Mouse (Mus musculus): ENCODE measurements at regions not wholly inside any gene's neighbourhood (a gene's known extent, or its start where the extent isn't known, plus 50 kb on each side); places are given as distances from the start of the nearest gene placed in this dataset.
A peak's percentile ranks its signal among the peaks of the same experiment; 100 is the strongest.
"Not testable (repeated sequence)": the region's sequence is repeated elsewhere in the genome, so short reads cannot be mapped to it uniquely, and the experiment has no call there.

GRCm38 (mm10) chr14:17556458-17556857 is 103.6 kb upstream of the Thrb start:
- DNase-seq (ENCODE audit: low spot score in 2 of 2) = no peak

GRCm38 (mm10) chr14:17560001-17560400 is 100.1 kb upstream of the Thrb start:
- not testable (repeated sequence) for DNase-seq (ENCODE audit: low spot score in 2 of 2)

- DNase-seq (ENCODE audit: low spot score in 2 of 2) = no peak
Observed at GRCm38 (mm10) chr14:17567927-17568326, 92.1 kb upstream of the Thrb start.

- DNase-seq (ENCODE audit: low spot score in 2 of 2) = no peak
Observed at GRCm38 (mm10) chr14:17569087-17569636, 90.9 kb upstream of the Thrb start.

GRCm38 (mm10) chr14:17578776-17579175 is 81.3 kb upstream of the Thrb start:
- no peak for DNase-seq (ENCODE audit: low spot score in 2 of 2)

GRCm38 (mm10) chr14:17589595-17589994 is 70.5 kb upstream of the Thrb start:
- no peak for DNase-seq (ENCODE audit: low spot score in 2 of 2)

- DNase-seq (ENCODE audit: low spot score in 2 of 2) = peak in 1 of 2 experiments; percentile 4
Observed at GRCm38 (mm10) chr14:17599553-17599952, 60.5 kb upstream of the Thrb start.

GRCm38 (mm10) chr14:17602357-17602756 is 57.7 kb upstream of the Thrb start:
- DNase-seq (ENCODE audit: low spot score in 2 of 2) = no peak

GRCm38 (mm10) chr14:17606018-17606417 is 54.0 kb upstream of the Thrb start:
- DNase-seq (ENCODE audit: low spot score in 2 of 2) = no peak

GRCm38 (mm10) chr14:17607186-17607585 is 52.9 kb upstream of the Thrb start:
- DNase-seq (ENCODE audit: low spot score in 2 of 2) = no peak
